7 mouse cellular contexts compared by ENCODE assay signal in the genomic region with DNA sequence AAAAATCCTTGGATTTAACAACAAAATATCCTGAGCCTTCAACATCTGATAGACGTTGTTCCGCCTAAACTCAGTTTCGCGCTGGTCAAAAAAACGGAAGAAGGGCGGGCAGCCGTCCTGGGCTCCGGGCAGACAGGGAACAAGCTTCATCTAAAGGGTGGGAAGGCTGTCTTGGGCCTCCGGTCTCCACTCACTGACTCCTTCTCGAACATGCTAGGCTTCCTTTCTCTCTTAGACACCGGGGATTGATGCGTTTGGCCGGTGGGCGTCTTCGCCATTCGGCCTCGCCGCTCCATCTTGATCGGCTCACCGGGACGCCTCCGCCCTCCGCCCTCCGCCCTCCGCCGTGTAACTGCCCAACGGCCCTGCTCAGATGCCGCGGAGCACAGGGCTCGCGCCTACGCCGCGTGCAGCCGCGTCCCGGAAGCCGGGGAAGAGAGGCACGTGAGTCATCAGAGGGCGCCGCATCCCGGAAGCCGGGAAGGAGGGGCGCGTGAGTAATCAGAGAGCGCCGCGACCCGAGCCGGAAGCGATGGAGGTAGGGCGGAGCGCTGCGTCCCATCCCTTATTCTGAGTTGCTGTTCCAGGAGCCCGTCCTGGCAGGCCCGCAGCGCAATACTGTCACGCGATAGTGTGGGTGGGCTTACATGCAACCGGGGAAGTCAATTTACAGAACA. TPM values are rescaled to one million over a fixed set of nuclear protein-coding genes. Genes with fewer than 3 reads are reported as not detected.
DNase-seq lines count a peak whose midpoint lies in the region; ATAC-seq and TF ChIP-seq lines count a peak whose summit lies in the region.
"Not testable (repeated sequence)": the region's sequence is repeated elsewhere in the genome, so short reads cannot be mapped to it uniquely, and the experiment has no call there.

A gene (plus strand): TSS at position 107 of the 677 bp plus-strand sequence.
A gene (minus strand): TSS at position 429 of the 677 bp plus-strand sequence.

- not testable (repeated sequence) for H3K9ac ChIP-seq in forebrain, embryonic 11.5 days (ENCODE audit: low read length); heart, embryonic 14.5 days (ENCODE audit: low read length); limb, embryonic 14.5 days (ENCODE audit: low read depth, low read length, severe bottlenecking); neural tube, embryonic 12.5 days

- H3K27me3 ChIP-seq in forebrain, embryonic 11.5 days (ENCODE audit: control insufficient read depth, insufficient read depth, low read length); heart, embryonic 14.5 days (ENCODE audit: control insufficient read depth, insufficient read depth, low read length); limb, embryonic 14.5 days (ENCODE audit: control insufficient read depth, insufficient read depth, low read length); neural tube, embryonic 12.5 days (replicated peaks): not testable (repeated sequence)

- not testable (repeated sequence) for TF ChIP-seq POLR2A in bone marrow macrophage, adult 2 months (IDR thresholded peaks at IDR 0.05; ENCODE audit: borderline replicate concordance, low read depth, low read length); limb, embryonic 14.5 days (IDR thresholded peaks at IDR 0.05; ENCODE audit: borderline replicate concordance, extremely low read depth, insufficient read depth, insufficient read length)

- H3K4me2 ChIP-seq in forebrain, embryonic 11.5 days (ENCODE audit: low read depth, low read length, severe bottlenecking); limb, embryonic 14.5 days (replicated peaks; ENCODE audit: low read depth, low read length, severe bottlenecking): not testable (repeated sequence)
- H3K4me2 ChIP-seq in heart, embryonic 14.5 days (ENCODE audit: low read length): peak within 1 kb of the TSS; percentile 35; the same call in 1 of the 2 replicates
- H3K4me2 ChIP-seq in neural tube, embryonic 12.5 days (replicated peaks): 0 out of 2 replicates have a peak within 1 kb of the TSS, but pooled peaks have one; percentile 38

- ATAC-seq in forebrain, embryonic 11.5 days (replicated peaks; ENCODE audit: low FRiP score): peak; percentile 99
- peak; percentile 98 for ATAC-seq in heart, embryonic 14.5 days (ENCODE audit: insufficient number of reproducible peaks, insufficient read depth, low FRiP score, low read depth)
- ATAC-seq in inflammation-experienced regulatory T-cells, adult 6 months: peak; percentile 93
- peak; percentile 97 for ATAC-seq in limb, embryonic 14.5 days (ENCODE audit: low FRiP score, low read depth)
- ATAC-seq in megakaryocyte, adult 5-6 weeks (ENCODE audit: poor library complexity, severe bottlenecking): peak; percentile 95
- peak; percentile 97 for ATAC-seq in neural tube, embryonic 12.5 days (ENCODE audit: low FRiP score, low read depth)

- H3K4me3 ChIP-seq in bone marrow macrophage, adult 2 months (ENCODE audit: insufficient read depth, low read length); forebrain, embryonic 11.5 days (ENCODE audit: low read depth, low read length); heart, embryonic 14.5 days (ENCODE audit: control insufficient read depth in 1 of 2, insufficient read depth in 1 of 2, low read depth in 1 of 2, low read length in 2 of 2); limb, embryonic 14.5 days (replicated peaks; ENCODE audit: low read length); neural tube, embryonic 12.5 days: not testable (repeated sequence)

- TF ChIP-seq CTCF in bone marrow macrophage, adult 2 months (IDR thresholded peaks at IDR 0.05; ENCODE audit: low read depth, low read length): not testable (repeated sequence)

- not testable (repeated sequence) for DNase-seq in forebrain, embryonic 11.5 days (ENCODE audit: low spot score); limb, embryonic 14.5 days (ENCODE audit: low spot score)

- not testable (repeated sequence) for H3K9me3 ChIP-seq in forebrain, embryonic 11.5 days (ENCODE audit: control insufficient read depth, low read length); heart, embryonic 14.5 days (ENCODE audit: control insufficient read depth, low read length); limb, embryonic 14.5 days (ENCODE audit: control insufficient read depth, low read length); neural tube, embryonic 12.5 days

- 0 out of 2 replicates have a peak within 1 kb of the TSS, but pooled peaks have one; percentile 26 for H3K27ac ChIP-seq in bone marrow macrophage, adult 2 months (ENCODE audit: insufficient read depth, low read depth, low read length)
- not testable (repeated sequence) for H3K27ac ChIP-seq in forebrain, embryonic 11.5 days (ENCODE audit: low read depth, low read length); heart, embryonic 14.5 days (replicated peaks in 1 of 2; ENCODE audit: control insufficient read depth in 1 of 2, insufficient read depth in 1 of 2, low read depth in 2 of 2, low read length in 2 of 2); limb, embryonic 14.5 days (replicated peaks; ENCODE audit: low read depth, low read length); neural tube, embryonic 12.5 days

- not testable (repeated sequence) for H3K4me1 ChIP-seq in bone marrow macrophage, adult 2 months (ENCODE audit: control insufficient read depth, insufficient read depth, low read length); forebrain, embryonic 11.5 days (replicated peaks; ENCODE audit: control insufficient read depth, insufficient read depth, low read length); heart, embryonic 14.5 days (ENCODE audit: control insufficient read depth in 2 of 2, insufficient read depth in 2 of 2, low read length in 2 of 2); limb, embryonic 14.5 days (ENCODE audit: control insufficient read depth, insufficient read depth, low read length); neural tube, embryonic 12.5 days

- WGBS in forebrain, embryonic 11.5 days: no CpG with 5 or more reads among the region's 60 CpGs
- no CpG with 5 or more reads among the region's 60 CpGs for WGBS in heart, embryonic 14.5 days
- WGBS in limb, embryonic 14.5 days: no CpG with 5 or more reads among the region's 60 CpGs
- no CpG with 5 or more reads among the region's 60 CpGs for WGBS in neural tube, embryonic 12.5 days

- H3K36me3 ChIP-seq in forebrain, embryonic 11.5 days (ENCODE audit: control insufficient read depth, insufficient read depth, low read length); heart, embryonic 14.5 days (ENCODE audit: control insufficient read depth, insufficient read depth, low read length); limb, embryonic 14.5 days (ENCODE audit: control insufficient read depth, insufficient read depth, low read length); neural tube, embryonic 12.5 days: not testable (repeated sequence)

RNA-seq across cellular contexts. Expression of the first gene that starts in this region (rescaled TPM):
- polyA plus RNA-seq in bone marrow macrophage, adult 2 months (2012; ENCODE audit: insufficient read depth, insufficient read length, missing spikeins): 34.4 and 36.8 TPM in 2 replicates
- polyA plus RNA-seq in forebrain, embryonic 11.5 days (2014; fragmentation: Nextera tagmentation; extraction: Ambion mirVana): 11.5 and 13.1 TPM in 2 replicates
- 5.8 and 7.1 TPM in 2 replicates for polyA plus RNA-seq in heart, embryonic 14.5 days (2014; fragmentation: Nextera tagmentation; extraction: Ambion mirVana)
- polyA plus RNA-seq in inflammation-experienced regulatory T-cells, adult 6 months (2017; shearing (Covaris generic)): 10 to 100 TPM; 41.8 to 63.4 (median 58.7) TPM
- 20.4 and 21.4 TPM in 2 replicates for polyA plus RNA-seq in limb, embryonic 14.5 days (2012; rRNA removed)
- polyA plus RNA-seq in limb, embryonic 14.5 days (2014; fragmentation: Nextera tagmentation; extraction: Ambion mirVana): 5.1 and 6.8 TPM in 2 replicates
- total RNA-seq in megakaryocyte, adult 5-6 weeks (2015): 5.9 and 6.3 TPM in 2 replicates
- 8.2 and 9.6 TPM in 2 replicates for total RNA-seq in megakaryocyte, adult 5-6 weeks (2017)
- 10.6 and 14.2 TPM in 2 replicates for polyA plus RNA-seq in neural tube, embryonic 12.5 days (2016; fragmentation: Nextera tagmentation; extraction: Ambion mirVana)

RNA-seq across cellular contexts. Expression of the second gene that starts in this region (rescaled TPM):
- polyA plus RNA-seq in bone marrow macrophage, adult 2 months (2012; ENCODE audit: insufficient read depth, insufficient read length, missing spikeins): not detected in 2 replicates
- 1.9 and 2.2 TPM in 2 replicates for polyA plus RNA-seq in forebrain, embryonic 11.5 days (2014; fragmentation: Nextera tagmentation; extraction: Ambion mirVana)
- polyA plus RNA-seq in heart, embryonic 14.5 days (2014; fragmentation: Nextera tagmentation; extraction: Ambion mirVana): not detected in 2 replicates
- 1 to 10 TPM in 2 of 3 experiments, not detected in 1; 1.8 to 2.0 TPM for polyA plus RNA-seq in inflammation-experienced regulatory T-cells, adult 6 months (2017; shearing (Covaris generic))
- polyA plus RNA-seq in limb, embryonic 14.5 days (2012; rRNA removed): 0.54 TPM in 1 of 2 replicates, not detected in the other
- not detected in 2 replicates for polyA plus RNA-seq in limb, embryonic 14.5 days (2014; fragmentation: Nextera tagmentation; extraction: Ambion mirVana)
- total RNA-seq in megakaryocyte, adult 5-6 weeks (2015): 0.80 TPM in 1 of 2 replicates, not detected in the other
- not detected in 2 replicates for total RNA-seq in megakaryocyte, adult 5-6 weeks (2017)
- 1.2 and 1.7 TPM in 2 replicates for polyA plus RNA-seq in neural tube, embryonic 12.5 days (2016; fragmentation: Nextera tagmentation; extraction: Ambion mirVana)
